Mouse (Mus musculus): ENCODE measurements at regions not wholly inside any gene's neighbourhood (a gene's known extent, or its start where the extent isn't known, plus 50 kb on each side); places are given as distances from the start of the nearest gene placed in this dataset.
A peak's percentile ranks its signal among the peaks of the same experiment; 100 is the strongest.

DNA sequence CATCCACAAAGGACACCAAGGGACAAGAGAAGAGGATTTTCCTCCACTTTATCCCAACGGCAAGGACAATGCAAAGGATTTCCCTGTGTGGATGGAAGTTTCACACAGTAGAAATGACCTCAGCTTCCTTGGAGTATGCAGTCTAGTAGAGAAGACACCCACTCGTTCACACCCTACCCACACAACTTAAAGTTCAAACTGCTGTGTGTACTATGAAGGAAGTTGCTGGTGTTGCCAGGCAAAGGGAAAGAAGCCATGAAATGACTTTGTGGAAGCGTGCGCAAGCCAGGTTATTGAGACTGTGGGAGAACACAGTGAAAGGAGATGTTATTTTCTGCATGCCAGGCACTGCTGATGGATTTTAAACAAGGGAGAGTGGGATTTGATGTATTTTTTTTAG, 527.3 kb downstream of the Zfp536 start:
- Histone ChIP-seq H3K4me3 (no peak overlapping the region), H3K4me1 (no peaks in the 10 kb centered on the region), H3K9me3 (no peaks in the 10 kb centered on the region), H3K27ac (replicated peaks) (no peak overlapping the region), H3K36me3 (no peaks in the 10 kb centered on the region), H3K9ac (replicated peaks) (no peak overlapping the region), H3K4me2 (replicated peaks) (no peak overlapping the region), H3K27me3 (no peaks in the 10 kb centered on the region)
- no peak for ATAC-seq (ENCODE audit: low FRiP score, low read depth)
- WGBS: 93% methylated on average over 4 of the region's 4 CpGs

- Histone ChIP-seq H3K4me3 (no peak overlapping the region), H3K4me1 (no peaks in the 10 kb centered on the region), H3K27me3 (no peaks in the 10 kb centered on the region), H3K36me3 (no peaks in the 10 kb centered on the region), H3K27ac (replicated peaks) (no peak overlapping the region), H3K9me3 (0 out of 2 replicates have a peak, but pooled peaks cover 4% of the 10 kb centered on the region), H3K9ac (replicated peaks) (no peak overlapping the region), H3K4me2 (replicated peaks) (no peak overlapping the region)
- WGBS: 80% methylated on average over 9 of the region's 9 CpGs
- ATAC-seq (ENCODE audit: low FRiP score, low read depth): no peak
These were observed 519.0 kb downstream of the Zfp536 start for GRCm38 (mm10) chr7:37254431-37254830.

GRCm38 (mm10) chr7:37255840-37256239, 517.6 kb downstream of the Zfp536 start:
- Histone ChIP-seq H3K9ac (replicated peaks) (no peak overlapping the region), H3K36me3 (no peaks in the 10 kb centered on the region), H3K4me1 (no peaks in the 10 kb centered on the region), H3K27ac (replicated peaks) (no peak overlapping the region), H3K27me3 (no peaks in the 10 kb centered on the region), H3K4me2 (replicated peaks) (no peak overlapping the region), H3K9me3 (0 out of 2 replicates have a peak, but pooled peaks cover 4% of the 10 kb centered on the region), H3K4me3 (no peak overlapping the region)
- WGBS: 76% methylated on average over 3 of the region's 3 CpGs
- ATAC-seq (ENCODE audit: low FRiP score, low read depth): no peak

- Histone ChIP-seq H3K4me3 (no peak overlapping the region), H3K4me2 (replicated peaks) (no peak overlapping the region), H3K9ac (replicated peaks) (no peak overlapping the region), H3K4me1 (peaks cover 8% of the 10 kb centered on the region; the same call in 1 of the 2 replicates), H3K9me3 (no peaks in the 10 kb centered on the region), H3K27ac (replicated peaks) (no peak overlapping the region), H3K36me3 (no peaks in the 10 kb centered on the region), H3K27me3 (no peaks in the 10 kb centered on the region)
- no peak for ATAC-seq (ENCODE audit: low FRiP score, low read depth)
- 37% methylated on average over 6 of the region's 6 CpGs for WGBS
These were observed 514.1 kb downstream of the Zfp536 start for GRCm38 (mm10) chr7:37259293-37259692.

DNA sequence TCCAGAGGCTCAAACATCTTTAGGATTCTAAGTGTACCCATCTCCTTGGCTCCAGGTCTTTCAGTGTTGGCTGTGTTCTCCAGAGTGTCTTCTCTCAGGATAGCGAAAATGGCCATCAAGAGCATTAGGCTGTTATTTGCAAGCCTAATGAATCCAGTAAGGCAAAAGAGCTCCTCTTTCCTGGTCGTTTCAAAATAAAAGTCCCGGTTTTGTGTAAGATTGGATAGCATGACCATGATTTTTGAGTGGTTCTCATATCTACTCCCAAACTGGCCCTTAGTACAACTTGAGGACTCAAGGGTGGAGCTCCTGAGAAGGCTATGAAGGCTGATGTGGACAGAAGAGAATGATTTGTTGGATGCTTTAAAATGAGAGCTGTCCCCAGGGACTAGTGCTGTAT, 510.6 kb downstream of the Zfp536 start:
- WGBS: 43% methylated on average over 3 of the region's 3 CpGs
- peaks cover 3% of the 10 kb centered on the region; the same call in 1 of the 2 replicates for H3K9me3 ChIP-seq
- no peak overlapping the region for H3K4me2 ChIP-seq (replicated peaks)
- H3K27me3 ChIP-seq: no peaks in the 10 kb centered on the region
- peaks cover 8% of the 10 kb centered on the region; the same call in 1 of the 2 replicates for H3K4me1 ChIP-seq
- no peak overlapping the region for H3K27ac ChIP-seq (replicated peaks)
- no peak for ATAC-seq (ENCODE audit: low FRiP score, low read depth)
- H3K36me3 ChIP-seq: no peaks in the 10 kb centered on the region
- H3K4me3 ChIP-seq: no peak overlapping the region
- H3K9ac ChIP-seq (replicated peaks): no peak overlapping the region

- no peak for ATAC-seq (ENCODE audit: low FRiP score, low read depth)
- Histone ChIP-seq H3K4me2 (replicated peaks) (no peak overlapping the region), H3K9ac (replicated peaks) (no peak overlapping the region), H3K4me1 (peaks cover 8% of the 10 kb centered on the region; the same call in 1 of the 2 replicates), H3K27ac (replicated peaks) (no peak overlapping the region), H3K4me3 (no peak overlapping the region), H3K9me3 (peaks cover 3% of the 10 kb centered on the region; the same call in 1 of the 2 replicates), H3K36me3 (no peaks in the 10 kb centered on the region), H3K27me3 (no peaks in the 10 kb centered on the region)
- WGBS: 83% methylated on average over 4 of the region's 4 CpGs
These were observed 506.0 kb downstream of the Zfp536 start for GRCm38 (mm10) chr7:37267404-37267803.

DNA sequence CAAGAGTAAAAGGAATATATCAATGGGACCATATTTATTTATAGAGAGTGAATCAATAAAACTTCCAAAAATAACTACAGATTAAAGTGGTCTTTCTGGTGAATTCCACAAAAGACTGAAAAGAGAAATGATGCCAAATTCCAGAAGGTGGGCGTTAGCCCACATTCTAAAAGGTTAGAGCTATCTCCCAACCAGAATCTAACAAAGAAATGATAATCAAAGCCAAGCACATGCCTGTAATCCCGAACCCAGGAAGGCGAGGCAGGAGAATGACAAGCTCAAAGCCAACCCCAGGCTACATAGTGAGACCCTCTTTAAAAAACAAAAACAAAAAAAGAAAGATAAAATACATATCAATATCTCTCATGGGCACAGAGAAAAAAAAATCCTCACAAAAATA, 502.6 kb downstream of the Zfp536 start:
- H3K4me3 ChIP-seq: no peak overlapping the region
- ATAC-seq (ENCODE audit: low FRiP score, low read depth): no peak
- no peaks in the 10 kb centered on the region for H3K27me3 ChIP-seq
- H3K9me3 ChIP-seq: peaks cover 3% of the 10 kb centered on the region; the same call in 1 of the 2 replicates
- 82% methylated on average over 3 of the region's 3 CpGs for WGBS
- no peak overlapping the region for H3K4me2 ChIP-seq (replicated peaks)
- no peak overlapping the region for H3K9ac ChIP-seq (replicated peaks)
- no peaks in the 10 kb centered on the region for H3K4me1 ChIP-seq
- no peak overlapping the region for H3K27ac ChIP-seq (replicated peaks)
- no peaks in the 10 kb centered on the region for H3K36me3 ChIP-seq

GRCm38 (mm10) chr7:37290018-37290417, 483.4 kb downstream of the Zfp536 start:
- Histone ChIP-seq H3K27me3 (peaks cover 4% of the 10 kb centered on the region; the same call in 1 of the 2 replicates), H3K4me1 (peaks cover 10% of the 10 kb centered on the region), H3K9me3 (no peaks in the 10 kb centered on the region), H3K4me3 (0 out of 2 replicates have a peak overlapping the region, but pooled peaks have one; percentile 18), H3K9ac (replicated peaks) (no peak overlapping the region), H3K36me3 (no peaks in the 10 kb centered on the region), H3K27ac (replicated peaks) (no peak overlapping the region), H3K4me2 (replicated peaks) (peak overlapping the region; percentile 46)
- WGBS: 19% methylated on average over 5 of the region's 5 CpGs
- ATAC-seq (ENCODE audit: low FRiP score, low read depth): 0 out of 2 replicates have a peak, but pooled peaks have one; percentile 6

- H3K36me3 ChIP-seq: no peaks in the 10 kb centered on the region
- peaks cover 10% of the 10 kb centered on the region for H3K4me1 ChIP-seq
- H3K4me3 ChIP-seq: 0 out of 2 replicates have a peak overlapping the region, but pooled peaks have one; percentile 18
- H3K27me3 ChIP-seq: peaks cover 4% of the 10 kb centered on the region; the same call in 1 of the 2 replicates
- peak; percentile 58 for ATAC-seq (ENCODE audit: low FRiP score, low read depth)
- WGBS: 21% methylated on average over 19 of the region's 19 CpGs
- H3K9ac ChIP-seq (replicated peaks): no peak overlapping the region
- H3K27ac ChIP-seq (replicated peaks): no peak overlapping the region
- H3K9me3 ChIP-seq: no peaks in the 10 kb centered on the region
- H3K4me2 ChIP-seq (replicated peaks): peak overlapping the region; percentile 46
These were observed 482.9 kb downstream of the Zfp536 start for GRCm38 (mm10) chr7:37290493-37291045.

GRCm38 (mm10) chr7:37291726-37292125, 481.7 kb downstream of the Zfp536 start:
- ATAC-seq (ENCODE audit: low FRiP score, low read depth): 0 out of 2 replicates have a peak, but pooled peaks have one; percentile 9
- peaks cover 4% of the 10 kb centered on the region; the same call in 1 of the 2 replicates for H3K27me3 ChIP-seq
- WGBS: 75% methylated on average over 7 of the region's 7 CpGs

DNA sequence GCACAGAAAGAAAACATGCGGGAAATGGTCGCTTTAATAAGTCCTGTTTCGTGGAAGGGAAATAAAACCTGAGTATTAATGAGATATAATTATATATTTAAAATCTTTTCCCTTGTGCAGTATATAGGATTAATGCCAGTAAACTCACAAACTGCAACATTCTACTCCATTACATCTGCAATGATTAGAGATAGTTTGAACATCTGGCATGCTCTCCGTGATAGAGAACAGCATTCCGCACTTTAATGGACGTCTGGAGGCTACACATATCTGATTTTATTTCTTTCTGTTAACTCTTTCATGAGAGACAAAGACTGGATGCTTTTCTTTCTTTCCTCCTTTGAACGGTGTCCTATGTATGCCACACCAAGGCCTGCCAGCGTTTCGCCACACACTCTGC, 480.9 kb downstream of the Zfp536 start:
- H3K27me3 ChIP-seq: peaks cover 4% of the 10 kb centered on the region; the same call in 1 of the 2 replicates
- no peak overlapping the region for H3K4me3 ChIP-seq
- peaks cover 10% of the 10 kb centered on the region for H3K4me1 ChIP-seq
- no peak for ATAC-seq (ENCODE audit: low FRiP score, low read depth)
- 84% methylated on average over 9 of the region's 9 CpGs for WGBS
- H3K9ac ChIP-seq (replicated peaks): no peak overlapping the region
- no peak overlapping the region for H3K27ac ChIP-seq (replicated peaks)
- H3K9me3 ChIP-seq: no peaks in the 10 kb centered on the region
- no peak overlapping the region for H3K4me2 ChIP-seq (replicated peaks)
- H3K36me3 ChIP-seq: no peaks in the 10 kb centered on the region

More at GRCm38 (mm10) chr7:37291726-37292125, 481.7 kb downstream of the Zfp536 start:
- Histone ChIP-seq H3K9me3 (no peaks in the 10 kb centered on the region), H3K9ac (replicated peaks) (no peak overlapping the region), H3K4me3 (no peak overlapping the region), H3K4me2 (replicated peaks) (no peak overlapping the region), H3K4me1 (peaks cover 10% of the 10 kb centered on the region), H3K27ac (replicated peaks) (no peak overlapping the region), H3K36me3 (no peaks in the 10 kb centered on the region)

GRCm38 (mm10) chr7:37298888-37299287, 474.6 kb downstream of the Zfp536 start:
- no peaks in the 10 kb centered on the region for H3K9me3 ChIP-seq
- H3K27ac ChIP-seq (replicated peaks): no peak overlapping the region
- H3K4me3 ChIP-seq: no peak overlapping the region
- no peak overlapping the region for H3K4me2 ChIP-seq (replicated peaks)
- no peak overlapping the region for H3K9ac ChIP-seq (replicated peaks)
- no peaks in the 10 kb centered on the region for H3K4me1 ChIP-seq
- no peaks in the 10 kb centered on the region for H3K36me3 ChIP-seq
- no peak for ATAC-seq (ENCODE audit: low FRiP score, low read depth)
- WGBS: 16% methylated on average over 3 of the region's 3 CpGs
- no peaks in the 10 kb centered on the region for H3K27me3 ChIP-seq

All from midbrain, embryonic 12.5 days (tissue).